Mouse (Mus musculus): ENCODE data around the gene Reln. TPM values are rescaled to one million over a fixed set of nuclear protein-coding genes. Genes with fewer than 3 reads are reported as not detected.

Reln gene
- total RNA-seq, 2 experiments from 2014 or later = not detected

- ATAC-seq (replicated peaks; ENCODE audit: poor library complexity, severe bottlenecking) = no peak
Measured at GRCm38 (mm10) chr5:22309001-22309400, 35.5 kb downstream of the Reln start.

DNA sequence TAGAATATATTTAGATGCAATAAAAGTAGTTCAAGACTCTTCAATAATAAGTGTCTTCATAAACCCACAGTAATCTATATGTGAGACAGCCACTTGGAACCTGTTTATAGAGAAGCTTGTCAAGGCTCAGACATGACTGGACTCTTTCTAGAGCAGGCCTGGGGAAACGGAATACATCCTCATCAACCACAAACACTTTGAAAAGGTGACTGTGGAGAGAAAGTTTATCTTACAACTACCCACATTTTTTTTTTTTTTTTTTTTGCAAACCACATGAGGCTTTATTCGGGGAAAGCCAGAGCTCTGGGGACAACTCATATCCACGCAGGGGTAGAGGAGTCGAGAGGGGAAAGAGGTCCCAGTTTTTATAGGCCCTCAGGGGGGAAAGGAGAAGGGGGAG is 36.6 kb downstream of the Reln start:
- no peak for ATAC-seq (replicated peaks; ENCODE audit: poor library complexity, severe bottlenecking)

DNA sequence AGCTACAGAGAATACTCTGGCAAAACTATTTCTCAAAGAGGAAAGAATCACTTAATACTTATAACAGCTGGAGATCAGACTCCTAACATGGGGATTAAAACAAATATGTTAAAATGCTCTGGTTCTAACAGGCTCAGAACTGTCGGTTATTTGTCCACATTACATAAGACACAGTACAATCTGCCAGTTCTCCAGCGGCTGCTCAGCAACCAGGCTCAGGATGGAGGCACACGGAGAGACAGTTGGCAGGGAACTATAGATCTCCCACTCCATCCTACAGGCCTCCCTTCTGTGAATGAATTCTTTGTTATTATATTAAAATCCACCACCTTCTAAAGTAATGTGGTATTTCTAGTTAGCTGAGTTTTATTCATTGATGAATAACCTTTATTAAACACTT is 37.4 kb downstream of the Reln start:
- ATAC-seq (replicated peaks; ENCODE audit: poor library complexity, severe bottlenecking) = no peak

GRCm38 (mm10) chr5:22303709-22304108 is 40.8 kb downstream of the Reln start:
- ATAC-seq (replicated peaks; ENCODE audit: poor library complexity, severe bottlenecking) = no peak

GRCm38 (mm10) chr5:22302309-22302708 is 42.2 kb downstream of the Reln start:
- ATAC-seq (replicated peaks; ENCODE audit: poor library complexity, severe bottlenecking) = no peak

DNA sequence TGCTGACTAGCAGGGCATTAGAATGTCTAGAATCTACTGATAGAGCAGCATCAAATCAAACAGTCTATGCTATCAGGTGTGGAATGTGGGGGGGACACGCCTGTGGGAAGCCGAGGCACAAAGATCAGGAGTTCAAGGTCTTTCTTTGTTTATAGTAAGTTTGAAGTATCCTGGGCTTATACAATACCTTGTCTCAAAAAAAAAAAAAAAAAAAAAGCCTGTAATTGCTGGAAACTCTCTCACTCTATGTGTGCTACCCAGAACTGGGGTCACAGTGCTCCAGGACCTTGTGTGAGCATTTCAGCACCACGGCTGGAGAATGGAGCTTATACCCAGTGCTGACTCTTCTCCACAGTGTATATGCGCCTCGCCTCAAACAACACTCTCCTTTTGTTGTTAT is 43.7 kb downstream of the Reln start:
- ATAC-seq (replicated peaks; ENCODE audit: poor library complexity, severe bottlenecking) = no peak

GRCm38 (mm10) chr5:22300046-22300445 is 44.5 kb downstream of the Reln start:
- ATAC-seq (replicated peaks; ENCODE audit: poor library complexity, severe bottlenecking) = no peak

GRCm38 (mm10) chr5:22295161-22295560 is 49.3 kb downstream of the Reln start:
- ATAC-seq (replicated peaks; ENCODE audit: poor library complexity, severe bottlenecking) = no peak

GRCm38 (mm10) chr5:22291409-22291808 is 53.1 kb downstream of the Reln start:
- no peak for ATAC-seq (replicated peaks; ENCODE audit: poor library complexity, severe bottlenecking)

DNA sequence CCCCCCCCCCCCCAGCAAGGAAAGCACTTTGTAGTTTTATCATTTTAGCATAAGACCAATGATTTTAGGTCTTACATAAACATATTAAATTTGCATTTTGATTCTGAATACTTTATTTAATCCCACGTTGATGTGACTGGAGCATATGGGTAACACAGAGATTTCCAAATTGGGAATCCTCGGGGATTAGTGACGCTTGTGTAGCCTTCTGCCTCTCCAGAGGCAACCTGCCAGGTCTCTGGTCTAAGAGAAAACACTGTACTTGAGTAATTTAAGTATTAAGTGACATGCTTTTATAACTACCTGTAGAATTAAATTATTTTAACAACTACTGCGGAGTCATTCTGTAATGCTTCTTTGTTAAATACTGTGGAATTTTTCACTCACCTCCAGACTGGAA is 59.1 kb downstream of the Reln start:
- ATAC-seq (replicated peaks; ENCODE audit: poor library complexity, severe bottlenecking) = no peak

DNA sequence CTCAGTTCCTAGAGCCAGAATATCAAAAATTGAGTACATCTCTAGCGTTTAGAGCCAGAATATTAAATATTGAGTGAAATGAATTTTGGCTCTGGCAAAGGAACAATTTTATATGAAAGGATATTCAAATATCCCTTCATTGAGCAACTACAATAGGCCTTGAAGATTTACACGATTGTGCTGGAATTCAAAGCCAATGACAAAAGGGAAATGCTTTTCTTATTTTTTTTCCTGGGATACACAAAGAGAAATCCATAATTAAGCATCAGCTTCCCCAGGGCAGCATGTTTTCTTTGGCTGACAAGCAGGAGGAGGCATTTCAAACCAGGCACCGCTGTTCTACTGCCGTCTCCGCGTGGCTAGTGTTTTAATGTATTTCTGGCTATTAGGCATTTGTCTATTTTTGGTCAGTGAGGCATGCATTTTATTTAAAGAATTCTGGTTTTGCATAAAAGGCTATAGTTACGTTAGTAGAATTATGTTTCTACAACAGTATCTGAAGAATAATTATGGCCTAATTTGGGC is 62.3 kb downstream of the Reln start:
- ATAC-seq (replicated peaks; ENCODE audit: poor library complexity, severe bottlenecking) = no peak

DNA sequence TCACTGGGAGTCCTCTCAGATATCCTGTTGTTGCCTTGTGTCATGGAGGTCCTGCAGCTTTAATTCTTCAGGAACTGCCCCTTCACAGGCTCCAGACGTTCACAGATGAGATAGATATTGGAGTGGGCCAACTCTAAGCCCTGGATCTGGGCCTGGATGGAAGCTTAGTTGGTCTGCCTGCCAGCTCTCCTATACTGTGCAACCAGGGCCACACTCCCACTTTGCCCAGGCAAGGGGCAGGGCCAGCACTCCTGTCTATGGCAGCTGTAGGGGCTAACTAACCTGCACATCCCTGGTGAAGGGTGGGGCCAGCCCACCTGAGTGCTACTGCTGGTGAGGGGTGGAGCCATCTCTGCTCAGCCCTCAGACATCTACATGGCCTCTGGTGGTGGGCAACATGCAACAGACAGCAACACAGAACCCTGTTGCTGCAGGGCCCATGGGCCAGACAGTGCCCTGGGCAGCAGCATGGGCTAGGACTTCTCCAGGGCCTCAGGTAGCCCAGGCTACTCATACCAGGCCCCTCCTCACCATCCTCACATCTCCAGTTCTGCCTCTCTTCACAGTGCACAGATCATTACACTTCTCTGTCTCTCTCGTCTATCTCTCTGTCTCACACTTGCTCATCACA is 63.9 kb downstream of the Reln start:
- ATAC-seq (replicated peaks; ENCODE audit: poor library complexity, severe bottlenecking) = no peak

GRCm38 (mm10) chr5:22279201-22279600 is 65.3 kb downstream of the Reln start:
- no peak for ATAC-seq (replicated peaks; ENCODE audit: poor library complexity, severe bottlenecking)

DNA sequence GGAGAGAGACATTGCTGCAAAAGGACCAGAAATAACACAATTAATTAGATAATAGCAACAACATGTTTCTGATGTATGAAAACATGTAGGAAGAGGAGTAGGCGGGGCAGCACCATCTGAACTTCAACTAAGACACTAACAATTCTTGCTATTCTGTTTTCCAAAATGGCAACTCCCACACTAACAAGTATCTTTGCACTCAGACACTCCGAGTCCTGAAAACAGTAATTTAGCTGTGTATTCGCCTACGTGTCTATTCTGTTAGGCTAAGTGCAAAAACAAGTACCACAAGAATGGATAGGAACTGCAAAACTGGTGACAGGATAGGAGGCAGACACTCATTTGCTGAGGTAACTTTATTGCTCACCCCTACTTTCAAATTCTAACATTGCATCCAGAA is 70.4 kb downstream of the Reln start:
- ATAC-seq (replicated peaks; ENCODE audit: poor library complexity, severe bottlenecking) = no peak

DNA sequence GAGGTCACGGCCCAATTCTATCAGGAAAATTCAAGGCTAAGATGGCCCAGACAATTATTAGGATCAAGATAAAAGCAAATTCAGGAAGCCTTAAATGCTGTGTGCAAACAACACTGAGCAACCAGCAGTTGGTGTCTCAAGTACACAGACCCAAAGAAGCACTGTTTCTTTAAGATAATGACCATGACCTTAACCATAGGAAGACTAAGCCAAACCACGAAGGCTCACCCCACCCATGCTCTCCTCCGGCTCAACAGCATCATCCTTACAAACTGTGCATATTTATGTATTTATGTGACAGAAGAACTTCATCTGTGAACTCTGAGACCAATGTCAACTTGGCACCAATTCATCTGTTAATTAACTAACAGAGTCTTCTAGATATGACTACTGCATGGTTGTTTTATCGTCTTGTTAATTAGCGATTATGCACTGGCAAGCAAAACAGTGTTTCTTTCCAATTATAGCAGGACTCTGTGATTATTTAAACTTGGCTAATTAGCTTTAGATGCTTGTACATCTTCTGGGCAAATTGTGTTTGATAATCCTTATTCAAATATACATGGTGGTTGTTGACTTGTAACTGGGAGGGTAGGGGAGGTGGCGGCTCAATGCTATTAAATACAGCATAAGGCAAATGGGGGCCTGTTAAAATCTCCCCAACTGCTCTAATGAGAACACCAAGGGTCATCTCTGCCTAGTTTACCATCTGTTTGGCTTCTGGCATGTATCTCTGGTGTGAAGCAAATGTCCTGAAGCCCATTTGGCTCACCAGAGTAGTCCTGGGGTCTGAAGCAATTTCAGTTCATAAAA is 77.8 kb downstream of the Reln start:
- no peak for ATAC-seq (replicated peaks; ENCODE audit: poor library complexity, severe bottlenecking)

DNA sequence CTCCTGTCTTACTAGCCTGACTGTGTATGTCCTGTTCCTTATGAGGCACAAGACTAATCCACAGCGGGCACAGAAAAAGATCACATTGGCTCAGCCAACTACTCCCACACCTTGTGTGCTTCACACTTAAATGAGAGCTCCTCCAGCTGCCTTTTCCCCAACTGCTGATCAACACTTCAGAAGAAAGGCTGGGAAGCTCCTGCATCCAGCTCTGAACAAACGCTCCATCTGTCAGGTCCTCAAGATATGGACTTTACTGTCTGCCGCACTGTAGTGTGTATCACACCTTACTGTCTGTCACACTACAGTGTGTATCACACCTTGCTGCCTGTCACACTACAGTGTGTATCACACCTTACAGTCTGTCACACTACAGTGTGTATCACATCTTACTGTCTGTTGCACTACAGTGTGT is 82.1 kb downstream of the Reln start:
- no peak for ATAC-seq (replicated peaks; ENCODE audit: poor library complexity, severe bottlenecking)

DNA sequence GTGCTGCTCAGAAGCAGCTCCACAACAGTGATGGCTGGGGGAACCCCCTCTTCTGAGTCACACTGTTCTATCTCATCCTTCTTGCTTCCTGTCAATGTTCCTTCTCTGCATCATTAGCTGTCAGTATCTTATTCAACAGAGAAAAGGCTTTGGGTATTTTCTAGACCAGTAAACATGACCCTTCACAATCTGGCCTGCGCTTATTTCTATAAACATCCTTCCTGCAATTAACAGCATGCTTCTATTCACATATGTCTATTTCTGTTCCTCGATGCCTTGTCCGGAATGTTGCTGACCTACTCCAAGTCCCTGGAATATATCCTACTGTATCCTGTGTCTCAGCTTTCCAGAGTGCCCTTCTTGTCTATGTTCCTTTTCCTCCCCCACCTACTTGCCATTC is 89.2 kb downstream of the Reln start:
- no peak for ATAC-seq (replicated peaks; ENCODE audit: poor library complexity, severe bottlenecking)

DNA sequence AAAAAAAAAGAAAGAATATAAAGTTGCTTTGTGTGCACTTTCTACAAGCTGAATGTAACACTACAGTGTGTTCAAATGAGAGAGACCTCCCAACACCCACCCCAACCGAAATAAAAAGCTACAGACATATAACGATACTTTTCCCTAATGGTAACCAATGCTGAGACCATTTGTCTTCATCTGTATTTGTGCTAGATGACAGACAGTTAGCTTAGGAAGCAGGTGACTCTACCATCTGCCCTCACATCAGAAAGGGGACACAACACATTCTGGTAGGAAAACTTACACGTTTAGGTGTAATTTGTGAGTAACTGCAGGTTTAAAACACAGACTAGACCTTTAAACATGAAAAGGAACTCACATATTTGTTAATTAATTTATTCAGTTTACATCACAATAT is 90.6 kb downstream of the Reln start:
- no peak for ATAC-seq (replicated peaks; ENCODE audit: poor library complexity, severe bottlenecking)

- ATAC-seq (replicated peaks; ENCODE audit: poor library complexity, severe bottlenecking) = no peak
Measured at GRCm38 (mm10) chr5:22253318-22253717, 91.2 kb downstream of the Reln start.

DNA sequence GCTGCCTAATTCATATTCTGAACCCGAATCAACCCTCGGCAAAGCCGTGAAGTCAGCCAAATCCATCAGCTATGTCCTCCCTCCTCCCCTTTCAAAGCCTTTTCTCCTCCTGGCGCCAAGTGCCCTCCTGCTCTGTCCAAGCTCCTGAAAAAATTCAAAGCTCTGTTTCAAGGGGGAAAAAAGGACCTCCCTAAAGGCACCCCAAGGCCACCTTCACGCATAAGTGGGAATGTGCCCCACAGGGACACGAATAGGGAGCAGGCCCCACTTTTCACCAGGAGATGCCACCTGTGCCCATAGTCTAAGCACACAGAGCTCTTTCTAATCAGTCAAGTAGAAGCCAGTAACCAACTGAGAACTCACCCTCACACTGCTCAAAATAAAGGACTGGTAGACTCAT is 96.7 kb downstream of the Reln start:
- no peak for ATAC-seq (replicated peaks; ENCODE audit: poor library complexity, severe bottlenecking)

DNA sequence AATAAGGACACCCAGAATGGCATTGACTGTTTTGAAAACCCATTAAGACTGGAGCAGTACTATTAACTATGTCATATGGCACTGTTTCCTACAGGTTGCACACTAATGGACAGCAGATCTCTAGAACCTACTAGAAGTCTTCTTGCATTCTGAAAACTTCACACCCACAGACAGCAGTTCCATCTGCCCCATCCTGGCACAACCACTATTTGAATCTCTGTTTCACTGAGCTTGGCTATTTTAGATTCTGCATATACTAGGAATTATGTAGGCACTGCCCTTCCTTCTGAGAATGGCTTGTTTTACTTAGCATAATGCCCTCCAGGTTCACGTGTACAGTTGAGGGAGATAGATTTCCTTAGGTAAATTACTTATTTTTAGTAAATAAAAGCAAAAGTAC is 99.4 kb downstream of the Reln start:
- ATAC-seq (replicated peaks; ENCODE audit: poor library complexity, severe bottlenecking) = no peak

GRCm38 (mm10) chr5:22243538-22243937 is 101.0 kb downstream of the Reln start:
- no peak for ATAC-seq (replicated peaks; ENCODE audit: poor library complexity, severe bottlenecking)

Data from granulocyte monocyte progenitor cell, adult 5-6 weeks (primary cell).